Mouse (Mus musculus) embryonic facial prominence, embryonic 11.5 days (tissue): ENCODE measurements around the gene Cutal. TPM values are rescaled to one million over a fixed set of nuclear protein-coding genes. Genes with fewer than 3 reads are reported as not detected.
A peak's percentile ranks its signal among the peaks of the same experiment; 100 is the strongest.

ENCODE experiments used
- ATAC-seq: fragments of 200-750 bp; cut with Nextera tagmentation; replicated peaks from 2 replicates; pipeline ENCODE4 v1.8.0; 2017; ENCODE audit warnings: low read depth; ENCODE audit not compliant: insufficient number of reproducible peaks, low FRiP score, low TSS enrichment
- DNase-seq: peaks from one replicate; pipeline ENCODE4 v3.0.0-alpha.2; 2015; ENCODE audit warnings: low spot score
- H3K27ac ChIP-seq: fragments of 300-500 bp; sonication (generic); replicated peaks from 2 replicates; pipeline ENCODE4 v1.5.1; 2014; ENCODE audit warnings: mild to moderate bottlenecking, low read depth, low read length, control low read depth
- H3K27me3 ChIP-seq: fragments of 300-500 bp; sonication (generic); 2 replicates; pipeline ENCODE4 v1.6.1; 2014; ENCODE audit warnings: mild to moderate bottlenecking, low read length, moderate library complexity, mixed read lengths; ENCODE audit not compliant: control insufficient read depth, insufficient read depth
- H3K36me3 ChIP-seq: fragments of 300-500 bp; sonication (generic); replicated peaks from 2 replicates; pipeline ENCODE4 v1.6.1; 2014; ENCODE audit warnings: low read depth, mild to moderate bottlenecking, low read length, moderate library complexity, mixed read lengths; ENCODE audit not compliant: control insufficient read depth, insufficient read depth
- H3K4me1 ChIP-seq: fragments of 300-500 bp; sonication (generic); 2 replicates; pipeline ENCODE4 v1.6.1; 2014; ENCODE audit warnings: low read length, mixed read lengths; ENCODE audit not compliant: control insufficient read depth, insufficient read depth
- H3K4me2 ChIP-seq: fragments of 300-500 bp; sonication (generic); 2 replicates; pipeline ENCODE4 v1.6.1; 2014; ENCODE audit warnings: low read depth, mild to moderate bottlenecking, control low read depth, low read length, moderate library complexity
- H3K4me3 ChIP-seq: fragments of 300-500 bp; sonication (generic); 2 replicates; pipeline ENCODE4 v1.5.1; 2014; ENCODE audit warnings: low read depth, low read length, control low read depth
- H3K9ac ChIP-seq: fragments of 300-500 bp; sonication (generic); replicated peaks from 2 replicates; pipeline ENCODE4 v1.6.1; 2014; ENCODE audit warnings: mild to moderate bottlenecking, control low read depth, low read length
- H3K9me3 ChIP-seq: fragments of 300-500 bp; sonication (generic); replicated peaks from 2 replicates; pipeline ENCODE4 v1.6.1; 2016; ENCODE audit warnings: mild to moderate bottlenecking, low read length, inconsistent platforms, mixed read lengths; ENCODE audit not compliant: control insufficient read depth
- whole genome bisulfite sequencing: fragments of 180-500 bp; shearing (Covaris S2); extraction: QIAGEN DNeasy Blood & Tissue Kit; methylation state at CpG from one replicate; pipeline ENCODE4 v1.1.7; 2014; 5-methylcytosine and 5-hydroxymethylcytosine counted together
- polyA plus RNA-seq: library from polyadenylated mRNA; unstranded; fragments of >200 nt; fragmentation: Nextera tagmentation; extraction: Ambion mirVana; gene quantifications from 2 replicates; pipeline ENCODE4 v1.2.1, GENCODE M21; 2014

Gene Cutal
- polyA plus RNA-seq, 1 experiment from 2014 or later = 0.32 TPM

GRCm38 (mm10) chr2:34869680-34870079, 4.5 kb upstream of the Cutal start:
- DNase-seq (no peak), ATAC-seq (no peak)
- H3K27me3 ChIP-seq = no peaks in the 10 kb centered on the region
- peak overlapping the region; percentile 19 for H3K4me2 ChIP-seq
- peak overlapping the region; percentile 90 for H3K4me3 ChIP-seq
- no peaks in the 10 kb centered on the region; the same call in 1 of the 2 replicates for H3K4me1 ChIP-seq
- peaks cover 7% of the 10 kb centered on the region for H3K36me3 ChIP-seq
- H3K9me3 ChIP-seq = no peaks in the 10 kb centered on the region
- no peak overlapping the region for H3K27ac ChIP-seq
- WGBS = 46% methylated on average over 5 of the region's 5 CpGs
- peak overlapping the region; percentile 39 for H3K9ac ChIP-seq

GRCm38 (mm10) chr2:34870520-34871474, 3.4 kb upstream of the Cutal start:
- Histone ChIP-seq H3K9me3 (no peaks in the 10 kb centered on the region), H3K9ac (peak overlapping the region; percentile 95), H3K4me1 (no peaks in the 10 kb centered on the region; the same call in 1 of the 2 replicates), H3K27me3 (no peaks in the 10 kb centered on the region), H3K4me2 (peak overlapping the region; percentile 44), H3K4me3 (peak overlapping the region; percentile 90), H3K36me3 (peaks cover under 1% of the 10 kb centered on the region; the same call in 1 of the 2 replicates), H3K27ac (peak overlapping the region; percentile 83)
- peak; percentile 95 for ATAC-seq
- DNase-seq = peak; percentile 100
- under 1% methylated on average over 67 of the region's 67 CpGs for WGBS

GRCm38 (mm10) chr2:34874816-34875345, 685 bp downstream of the Cutal start, which contains the start of gene Psmd5:
Gene Psmd5 (minus strand): TSS chr2:34874968.
- Histone ChIP-seq H3K4me3 (no peak within 1 kb of the TSS), H3K9ac (no peak within 1 kb of the TSS), H3K9me3 (no peaks in the 10 kb centered on the region), H3K27me3 (no peaks in the 10 kb centered on the region), H3K27ac (no peak within 1 kb of the TSS), H3K36me3 (no peaks in the 10 kb centered on the region), H3K4me2 (no peak within 1 kb of the TSS), H3K4me1 (no peaks in the 10 kb centered on the region)
- DNase-seq (no peak), ATAC-seq (no peak)
- 15% methylated on average over 8 of the region's 8 CpGs for WGBS

- no peak for DNase-seq
- no peaks in the 10 kb centered on the region for H3K9me3 ChIP-seq
- H3K9ac ChIP-seq = no peak overlapping the region
- 83% methylated on average over 10 of the region's 10 CpGs for WGBS
- no peak overlapping the region for H3K27ac ChIP-seq
- no peak for ATAC-seq
- no peaks in the 10 kb centered on the region for H3K27me3 ChIP-seq
- no peaks in the 10 kb centered on the region for H3K36me3 ChIP-seq
- H3K4me2 ChIP-seq = no peak overlapping the region
- H3K4me1 ChIP-seq = no peaks in the 10 kb centered on the region
- no peak overlapping the region for H3K4me3 ChIP-seq
These were observed 5.9 kb downstream of the Cutal start for GRCm38 (mm10) chr2:34880054-34880453.

GRCm38 (mm10) chr2:34882757-34883156, 8.6 kb downstream of the Cutal start:
- H3K4me1 ChIP-seq = no peaks in the 10 kb centered on the region
- H3K9me3 ChIP-seq = no peaks in the 10 kb centered on the region
- 92% methylated on average over 2 of the region's 2 CpGs for WGBS
- no peak overlapping the region for H3K4me3 ChIP-seq
- no peaks in the 10 kb centered on the region for H3K36me3 ChIP-seq
- DNase-seq (no peak), ATAC-seq (no peak)
- H3K9ac ChIP-seq = no peak overlapping the region
- H3K27me3 ChIP-seq = no peaks in the 10 kb centered on the region
- no peak overlapping the region for H3K27ac ChIP-seq
- H3K4me2 ChIP-seq = no peak overlapping the region

GRCm38 (mm10) chr2:34883190-34883589, 9.0 kb downstream of the Cutal start:
- no peak overlapping the region for H3K9ac ChIP-seq
- no peak overlapping the region for H3K4me2 ChIP-seq
- ATAC-seq (no peak), DNase-seq (no peak)
- H3K36me3 ChIP-seq = no peaks in the 10 kb centered on the region
- no peak overlapping the region for H3K27ac ChIP-seq
- no peaks in the 10 kb centered on the region for H3K9me3 ChIP-seq
- no peaks in the 10 kb centered on the region for H3K4me1 ChIP-seq
- H3K27me3 ChIP-seq = no peaks in the 10 kb centered on the region
- 46% methylated on average over 5 of the region's 5 CpGs for WGBS
- H3K4me3 ChIP-seq = no peak overlapping the region

- ATAC-seq (no peak), DNase-seq (no peak)
- Histone ChIP-seq H3K9me3 (no peaks in the 10 kb centered on the region), H3K27ac (no peak overlapping the region), H3K36me3 (no peaks in the 10 kb centered on the region), H3K4me1 (no peaks in the 10 kb centered on the region), H3K4me2 (no peak overlapping the region), H3K4me3 (no peak overlapping the region), H3K27me3 (no peaks in the 10 kb centered on the region), H3K9ac (no peak overlapping the region)
- 61% methylated on average over 2 of the region's 2 CpGs for WGBS
These were observed 10.0 kb downstream of the Cutal start for GRCm38 (mm10) chr2:34884186-34884585.

- Histone ChIP-seq H3K27me3 (no peaks in the 10 kb centered on the region), H3K9me3 (no peaks in the 10 kb centered on the region), H3K36me3 (no peaks in the 10 kb centered on the region), H3K27ac (no peak overlapping the region), H3K9ac (no peak overlapping the region), H3K4me1 (no peaks in the 10 kb centered on the region), H3K4me2 (no peak overlapping the region), H3K4me3 (no peak overlapping the region)
- WGBS = 67% methylated on average over 5 of the region's 5 CpGs
- no peak for ATAC-seq
- DNase-seq = no peak
These were observed 19.8 kb downstream of the Cutal start for GRCm38 (mm10) chr2:34893950-34894349.
